Mouse (Mus musculus) megakaryocyte-erythroid progenitor cell, adult 5-6 weeks (primary cell): ENCODE results near the gene Kpna2. TPM values are rescaled to one million over a fixed set of nuclear protein-coding genes. Genes with fewer than 3 reads are reported as not detected.

Experiments used
- ATAC-seq: replicated peaks from 2 replicates; pipeline ENCODE4 v1.8.0; 2016; ENCODE audit warnings: mild to moderate bottlenecking, inconsistent platforms; ENCODE audit not compliant: severe bottlenecking, poor library complexity, low FRiP score, low TSS enrichment
- total RNA-seq, 2 experiments: library from RNA; stranded (forward) in 1 of 2; stranded (reverse) in 1 of 2; fragments of 200-1000, 215-1000 nt in 1 of 2; fragments of >200 nt in 1 of 2; fragmentation: Nextera tagmentation in 1 of 2; gene quantifications; 2 replicates each; pipeline ENCODE4 v1.2.3; 2014 to 2017

Kpna2 gene
- total RNA-seq, 2 experiments from 2014 or later, result 149 to 203 TPM

- no peak for ATAC-seq
Measured at GRCm38 (mm10) chr11:106954116-106954515, 45.2 kb downstream of the Kpna2 start.

Other genes with a start within 250 kb of the Kpna2 start
- gene Pecam1, start 248.9 kb downstream of the Kpna2 start, total RNA-seq (2014; fragmentation: Nextera tagmentation), result 9.2 and 11.1 TPM in 2 replicates
- gene Pecam1, start 248.9 kb downstream of the Kpna2 start, total RNA-seq (2017), result 8.8 and 14.6 TPM in 2 replicates
- 1.3 and 2.7 TPM in 2 replicates for gene Milr1, start 248.3 kb downstream of the Kpna2 start, total RNA-seq (2014; fragmentation: Nextera tagmentation)
- gene Milr1, start 248.3 kb downstream of the Kpna2 start, total RNA-seq (2017), result 3.4 and 3.5 TPM in 2 replicates
- 6.8 and 15.3 TPM in 2 replicates for gene Polg2, start 220.0 kb downstream of the Kpna2 start, total RNA-seq (2014; fragmentation: Nextera tagmentation)
- 16.4 and 18.1 TPM in 2 replicates for gene Polg2, start 220.0 kb downstream of the Kpna2 start, total RNA-seq (2017)
- 569 and 578 TPM in 2 replicates for gene Ddx5, start 210.4 kb downstream of the Kpna2 start, total RNA-seq (2014; fragmentation: Nextera tagmentation)
- gene Ddx5, start 210.4 kb downstream of the Kpna2 start, total RNA-seq (2017), result 1,198 and 1,708 TPM in 2 replicates
- gene Cep95, start 210.3 kb downstream of the Kpna2 start, total RNA-seq (2014; fragmentation: Nextera tagmentation), result 52.0 and 58.1 TPM in 2 replicates
- 25.2 and 42.1 TPM in 2 replicates for gene Cep95, start 210.3 kb downstream of the Kpna2 start, total RNA-seq (2017)
- gene Smurf2, start 78.8 kb downstream of the Kpna2 start, total RNA-seq (2014; fragmentation: Nextera tagmentation), result 12.0 and 13.1 TPM in 2 replicates
- gene Smurf2, start 78.8 kb downstream of the Kpna2 start, total RNA-seq (2017), result 22.0 and 24.5 TPM in 2 replicates
- gene 1810010H24Rik, start 26.1 kb upstream of the Kpna2 start, total RNA-seq (2014; fragmentation: Nextera tagmentation), result 1.7 TPM in 1 of 2 replicates, not detected in the other
- gene 1810010H24Rik, start 26.1 kb upstream of the Kpna2 start, total RNA-seq (2017), result 1.3 TPM in 1 of 2 replicates, not detected in the other
- 80.7 and 83.9 TPM in 2 replicates for gene Bptf, start 132.6 kb upstream of the Kpna2 start, total RNA-seq (2014; fragmentation: Nextera tagmentation)
- 46.5 and 49.6 TPM in 2 replicates for gene Bptf, start 132.6 kb upstream of the Kpna2 start, total RNA-seq (2017)
- 75.7 and 106 TPM in 2 replicates for gene Nol11, start 189.8 kb upstream of the Kpna2 start, total RNA-seq (2014; fragmentation: Nextera tagmentation)
- 73.9 and 74.6 TPM in 2 replicates for gene Nol11, start 189.8 kb upstream of the Kpna2 start, total RNA-seq (2017)